Mouse (Mus musculus): Measurements from ENCODE around the gene Ube2e2. TPM values are rescaled to one million over a fixed set of nuclear protein-coding genes. Genes with fewer than 3 reads are reported as not detected.

Gene Ube2e2
- total and polyA plus RNA-seq, 3 experiments: not detected

GRCm38 (mm10) chr14:18601927-18602326, 292.1 kb downstream of the Ube2e2 start:
- Histone ChIP-seq H3K27ac (ENCODE audit: control insufficient read depth, low read depth, low read length) (no peak overlapping the region), H3K4me3 (ENCODE audit: control insufficient read depth in 1 of 2, insufficient read depth in 1 of 2, low read depth in 2 of 2, low read length in 2 of 2) (no peak overlapping the region), H3K9me3 (replicated peaks; ENCODE audit: insufficient read depth, low read length) (no peaks in the 10 kb centered on the region), H3K27me3 (ENCODE audit: control insufficient read depth in 1 of 2, insufficient read depth in 2 of 2, low read length in 2 of 2) (no peaks in the 10 kb centered on the region), H3K79me2 (ENCODE audit: control insufficient read depth, insufficient read depth, low read length, poor library complexity) (no peaks in the 10 kb centered on the region), H3K4me1 (ENCODE audit: control insufficient read depth in 1 of 2, insufficient read depth in 2 of 2, low read length in 2 of 2) (no peaks in the 10 kb centered on the region), H3K9ac (ENCODE audit: control insufficient read depth, low read depth, low read length, poor library complexity, severe bottlenecking) (no peak overlapping the region), H3K36me3 (ENCODE audit: control insufficient read depth in 1 of 2, insufficient read depth in 2 of 2, low read length in 2 of 2) (no peaks in the 10 kb centered on the region)
- TF ChIP-seq ZMIZ1 (IDR thresholded peaks at IDR 0.05; ENCODE audit: low read depth, low read length): no peak
- no peak for DNase-seq (ENCODE audit: low read depth, low spot score)

- no peak overlapping the region for H3K27ac ChIP-seq (ENCODE audit: control insufficient read depth, low read depth, low read length)
- no peaks in the 10 kb centered on the region for H3K9me3 ChIP-seq (replicated peaks; ENCODE audit: insufficient read depth, low read length)
- H3K4me1 ChIP-seq (ENCODE audit: control insufficient read depth in 1 of 2, insufficient read depth in 2 of 2, low read length in 2 of 2): no peaks in the 10 kb centered on the region
- TF ChIP-seq NELFE (IDR thresholded peaks at IDR 0.05; ENCODE audit: low read depth, low read length) (no peak), USF1 (IDR thresholded peaks at IDR 0.05; ENCODE audit: low read depth, low read length) (no peak), UBTF (IDR thresholded peaks at IDR 0.05; ENCODE audit: borderline replicate concordance, insufficient read depth, low read depth, low read length) (no peak)
- H3K36me3 ChIP-seq (ENCODE audit: control insufficient read depth in 1 of 2, insufficient read depth in 2 of 2, low read length in 2 of 2): no peaks in the 10 kb centered on the region
- DNase-seq (ENCODE audit: low read depth, low spot score): no peak
- no peaks in the 10 kb centered on the region for H3K27me3 ChIP-seq (ENCODE audit: control insufficient read depth in 1 of 2, insufficient read depth in 2 of 2, low read length in 2 of 2)
- H3K79me2 ChIP-seq (ENCODE audit: control insufficient read depth, insufficient read depth, low read length, poor library complexity): no peaks in the 10 kb centered on the region
- no peak overlapping the region for H3K4me3 ChIP-seq (ENCODE audit: control insufficient read depth in 1 of 2, insufficient read depth in 1 of 2, low read depth in 2 of 2, low read length in 2 of 2)
- H3K9ac ChIP-seq (ENCODE audit: control insufficient read depth, low read depth, low read length, poor library complexity, severe bottlenecking): no peak overlapping the region
Observed at GRCm38 (mm10) chr14:18586239-18587034, 307.6 kb downstream of the Ube2e2 start.

- no peaks in the 10 kb centered on the region for H3K79me2 ChIP-seq (ENCODE audit: control insufficient read depth, insufficient read depth, low read length, poor library complexity)
- H3K4me1 ChIP-seq (ENCODE audit: control insufficient read depth in 1 of 2, insufficient read depth in 2 of 2, low read length in 2 of 2): no peaks in the 10 kb centered on the region
- TF ChIP-seq MAZ (IDR thresholded peaks at IDR 0.05; ENCODE audit: low read depth, low read length) (no peak), ZMIZ1 (IDR thresholded peaks at IDR 0.05; ENCODE audit: low read depth, low read length) (no peak), ETS1 (IDR thresholded peaks at IDR 0.05; ENCODE audit: low read depth, low read length) (no peak), MEF2A (IDR thresholded peaks at IDR 0.05; ENCODE audit: extremely low read depth, insufficient replicate concordance, low read depth, low read length, poor library complexity, severe bottlenecking) (no peak), TAL1 (IDR thresholded peaks at IDR 0.05; ENCODE audit: low read length) (no peak)
- no peak for DNase-seq (ENCODE audit: low read depth, low spot score)
- no peak overlapping the region for H3K9ac ChIP-seq (ENCODE audit: control insufficient read depth, low read depth, low read length, poor library complexity, severe bottlenecking)
- no peaks in the 10 kb centered on the region for H3K9me3 ChIP-seq (replicated peaks; ENCODE audit: insufficient read depth, low read length)
- H3K4me3 ChIP-seq (ENCODE audit: control insufficient read depth in 1 of 2, insufficient read depth in 1 of 2, low read depth in 2 of 2, low read length in 2 of 2): no peak overlapping the region
- no peaks in the 10 kb centered on the region for H3K36me3 ChIP-seq (ENCODE audit: control insufficient read depth in 1 of 2, insufficient read depth in 2 of 2, low read length in 2 of 2)
- no peaks in the 10 kb centered on the region for H3K27me3 ChIP-seq (ENCODE audit: control insufficient read depth in 1 of 2, insufficient read depth in 2 of 2, low read length in 2 of 2)
- H3K27ac ChIP-seq (ENCODE audit: control insufficient read depth, low read depth, low read length): no peak overlapping the region
Observed at GRCm38 (mm10) chr14:18581735-18582134, 312.3 kb downstream of the Ube2e2 start.

All from MEL (cell line).